Mouse (Mus musculus) B cell, adult (primary cell): ENCODE results near the gene Tlcd1. TPM values are rescaled to one million over a fixed set of nuclear protein-coding genes. Genes with fewer than 3 reads are reported as not detected.

ENCODE experiments used
- total RNA-seq: library from RNA; stranded (reverse); gene quantifications from 4 replicates; pipeline ENCODE4 v1.2.4, GENCODE M21; 2023; ENCODE audit not compliant: inconsistent age

Tlcd1 gene
- 4.0 to 5.8 TPM (median 5.6 TPM) in 4 replicates for total RNA-seq

GRCm38 (mm10) chr11:78176402-78176862 lies at the start of gene Tlcd1, which contains the start of gene Nek8:
TSS of gene Tlcd1 (plus strand) at chr11:78176711.
TSS of gene Nek8 (minus strand) at chr11:78176675.

DNA sequence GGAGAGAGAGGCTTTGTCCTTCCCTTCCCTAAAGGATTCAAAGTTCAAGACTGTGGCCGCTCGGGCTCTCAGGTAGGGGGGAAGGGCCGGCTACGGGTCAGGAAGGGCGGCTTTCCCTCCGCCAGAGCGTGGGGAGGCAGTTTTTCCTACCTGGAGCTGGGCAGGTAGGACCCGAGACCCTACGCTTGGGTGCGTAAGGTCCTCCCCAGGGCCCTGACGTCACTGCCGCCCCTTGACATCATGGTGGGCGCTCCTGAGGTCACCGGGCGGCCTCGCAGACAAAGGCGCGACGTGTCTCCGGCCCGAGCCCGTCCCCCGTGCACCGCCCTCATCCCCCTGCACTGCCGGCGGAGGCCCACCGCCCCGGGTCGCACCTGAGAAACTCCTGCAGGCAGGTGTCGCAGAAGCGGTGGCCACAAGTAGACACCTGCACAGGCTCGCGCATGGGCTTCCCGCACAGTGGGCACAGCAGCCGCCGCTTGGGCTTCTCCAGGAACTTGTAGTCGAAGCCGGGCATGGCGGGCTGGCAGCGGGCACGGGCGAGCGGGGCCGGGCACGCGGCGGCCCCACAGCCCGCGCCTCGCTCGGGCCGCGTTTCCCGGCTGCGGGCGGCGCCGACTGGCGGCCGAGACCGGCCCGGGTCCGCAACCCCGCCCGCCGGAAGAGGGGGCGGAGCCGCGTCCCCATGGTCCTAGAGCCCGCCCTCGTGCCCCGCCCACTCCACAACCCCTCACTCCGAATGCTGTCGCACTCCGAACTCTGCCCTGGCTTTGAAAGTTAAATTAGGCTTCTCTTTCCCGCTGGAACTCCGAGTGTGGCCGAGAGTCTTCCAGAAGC lies 11.4 kb upstream of the Tlcd1 start, which contains the start of gene Traf4:
TSS of gene Traf4 (minus strand) at position 666 of the 837 bp plus-strand sequence.

DNA sequence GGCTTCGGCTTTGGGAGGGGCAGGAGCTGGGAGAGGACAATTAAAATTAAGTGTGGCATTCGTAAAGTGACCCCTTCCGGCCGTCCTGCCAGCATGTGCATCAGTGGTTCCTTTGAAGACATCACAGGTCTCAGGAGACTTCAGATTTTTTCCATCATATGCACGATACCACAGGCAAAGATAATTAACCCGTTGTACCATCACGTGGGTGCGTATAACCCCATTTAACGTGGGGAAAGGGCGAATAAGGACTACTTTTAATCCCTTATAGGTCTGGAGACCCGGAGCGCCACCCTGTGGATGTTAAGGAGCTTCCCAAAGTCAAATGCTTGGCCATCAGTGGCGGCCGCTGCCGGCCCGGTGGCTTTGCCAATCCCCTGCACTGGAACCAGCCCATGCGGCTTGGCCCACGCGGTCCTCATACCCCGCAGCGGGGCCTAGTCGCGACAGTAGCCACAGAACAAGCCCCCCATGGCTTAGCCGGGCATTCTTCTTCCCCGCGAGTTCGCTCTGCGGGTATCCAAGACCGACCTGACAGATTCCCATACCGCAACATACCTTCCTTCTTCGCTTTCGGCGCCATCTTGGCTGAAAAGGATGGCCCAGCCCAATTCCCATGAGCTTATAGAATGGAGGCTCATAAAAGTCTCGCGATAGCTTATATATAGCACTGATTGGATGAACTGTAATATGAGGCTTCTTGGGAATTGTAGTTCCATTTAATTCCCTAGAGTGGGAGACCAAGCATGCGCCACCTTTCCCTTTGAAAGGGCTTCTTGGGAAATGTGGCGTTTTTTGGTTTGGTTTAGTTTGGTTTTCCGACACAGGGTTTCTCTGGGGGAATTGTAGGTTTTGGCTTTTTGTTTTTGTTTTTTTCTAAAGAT lies 6.7 kb downstream of the Tlcd1 start, which contains the start of gene Rpl23a:
TSS of gene Rpl23a (minus strand) at position 624 of the 884 bp plus-strand sequence.

DNA sequence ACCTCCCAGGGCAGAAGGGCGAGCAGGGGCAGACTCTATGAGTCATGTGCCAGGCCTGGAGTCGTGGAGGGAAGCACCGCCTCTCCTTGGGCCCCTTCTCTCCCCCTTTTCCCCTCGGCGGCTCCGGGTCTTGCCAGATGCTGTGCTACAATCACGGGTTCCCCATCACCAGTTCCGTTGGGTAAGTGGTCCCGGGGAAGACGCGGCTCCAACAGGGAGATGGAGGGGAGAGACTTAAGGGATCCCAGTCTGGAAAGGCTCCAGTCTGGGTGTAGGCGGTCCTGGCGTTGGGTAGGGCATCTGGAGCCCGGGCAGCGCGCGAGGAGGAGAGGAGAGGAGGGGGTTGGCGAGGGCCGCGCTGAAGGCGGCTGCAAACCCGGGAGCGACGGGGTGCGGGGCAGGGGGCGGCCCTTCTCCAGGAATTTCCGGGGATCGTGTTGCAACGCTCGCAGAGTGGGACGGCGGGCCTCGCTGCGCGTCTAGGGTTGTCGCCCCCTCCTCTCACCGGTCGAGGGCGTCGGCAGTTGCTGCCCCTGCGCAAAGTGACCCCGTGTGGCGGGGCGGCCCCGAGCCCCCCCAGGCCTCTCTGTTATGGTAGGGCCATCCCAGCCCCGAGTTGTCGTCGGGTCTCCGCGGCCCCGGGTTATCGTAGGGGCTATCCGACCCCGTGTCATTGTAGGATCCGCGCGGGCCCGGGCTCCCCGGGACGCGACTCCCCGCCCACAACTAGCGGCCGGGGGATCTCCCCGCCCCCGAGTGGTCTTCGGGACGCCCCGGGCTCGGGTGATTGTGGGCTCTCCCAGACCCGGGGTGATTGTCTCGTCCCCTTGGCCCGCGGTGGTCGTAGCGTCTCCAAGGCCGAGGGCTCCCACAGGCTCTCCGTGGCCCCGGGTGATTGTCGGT lies 12.1 kb downstream of the Tlcd1 start, which contains the start of gene Rab34:
TSS of gene Rab34 (plus strand) at position 100 of the 903 bp plus-strand sequence.

GRCm38 (mm10) chr11:78193113-78193512 lies 16.6 kb downstream of the Tlcd1 start, which contains the start of gene Proca1:
TSS of gene Proca1 (plus strand) at chr11:78193392.

Other genes with a start within 250 kb of the Tlcd1 start
- not detected in 4 replicates for gene Sez6, start 245.9 kb upstream of the Tlcd1 start, total RNA-seq
- 153 to 166 TPM (median 157 TPM) in 4 replicates for gene Phf12, start 194.0 kb upstream of the Tlcd1 start, total RNA-seq
- 0.66 to 1.5 TPM (median 0.91 TPM) in 4 replicates for gene Dhrs13, start 144.4 kb upstream of the Tlcd1 start, total RNA-seq
- 9.9 to 15.5 TPM (median 14.6 TPM) in 4 replicates for gene Flot2, start 138.8 kb upstream of the Tlcd1 start, total RNA-seq
- 25.0 to 26.8 TPM (median 26.0 TPM) in 4 replicates for gene Eral1, start 96.3 kb upstream of the Tlcd1 start, total RNA-seq
- gene Fam222b, start 82.1 kb upstream of the Tlcd1 start, total RNA-seq = 13.5 to 15.4 TPM (median 14.2 TPM) in 4 replicates
- gene Traf4, start 11.1 kb upstream of the Tlcd1 start, total RNA-seq = 48.0 to 55.4 TPM (median 52.7 TPM) in 4 replicates
- 15.4 to 24.4 TPM (median 18.0 TPM) in 4 replicates for gene Nek8, start within 50 bp of the Tlcd1 start, total RNA-seq
- 2,508 to 2,612 TPM (median 2,568 TPM) in 4 replicates for gene Rpl23a, start 6.9 kb downstream of the Tlcd1 start, total RNA-seq
- 0.99 to 1.9 TPM in 2 of 4 replicates, not detected in the others for gene Rab34, start 11.7 kb downstream of the Tlcd1 start, total RNA-seq
- not detected in 4 replicates for gene Proca1, start 16.7 kb downstream of the Tlcd1 start, total RNA-seq
- 55.1 to 64.3 TPM (median 58.4 TPM) in 4 replicates for gene Sdf2, start 69.0 kb downstream of the Tlcd1 start, total RNA-seq
- 68.6 to 78.0 TPM (median 72.8 TPM) in 4 replicates for gene Supt6, start 69.3 kb downstream of the Tlcd1 start, total RNA-seq
- gene 2610507B11Rik, start 85.0 kb downstream of the Tlcd1 start, total RNA-seq = 109 to 122 TPM (median 117 TPM) in 4 replicates
- gene BC030499, start 114.1 kb downstream of the Tlcd1 start, total RNA-seq = 1.3 to 2.3 TPM (median 2.0 TPM) in 4 replicates
- 2.5 to 6.3 TPM (median 4.3 TPM) in 4 replicates for gene Spag5, start 124.8 kb downstream of the Tlcd1 start, total RNA-seq
- gene Aldoc, start 146.3 kb downstream of the Tlcd1 start, total RNA-seq = 34.3 to 36.6 TPM (median 35.0 TPM) in 4 replicates
- 53.8 to 62.9 TPM (median 56.3 TPM) in 4 replicates for gene Pigs, start 151.7 kb downstream of the Tlcd1 start, total RNA-seq
- gene Unc119, start 166.8 kb downstream of the Tlcd1 start, total RNA-seq = 55.4 to 61.9 TPM (median 57.2 TPM) in 4 replicates
- gene Foxn1, start 209.8 kb downstream of the Tlcd1 start, total RNA-seq = not detected in 4 replicates
- gene Slc13a2, start 245.5 kb downstream of the Tlcd1 start, total RNA-seq = not detected in 4 replicates